Mouse (Mus musculus) liver, adult (tissue): Measurements from ENCODE around the gene Tmem141.

Experiments used
- GATA4 ChIP-seq: IDR thresholded peaks from 2 replicates; pipeline ENCODE4 v1.6.1; 2014; ENCODE audit warnings: mild to moderate bottlenecking, low read length; ENCODE audit not compliant: insufficient replicate concordance

Gene Tmem141

GRCm38 (mm10) chr2:25625986-25626385 lies 4.2 kb upstream of the Tmem141 start:
- no peak for TF ChIP-seq GATA4

DNA sequence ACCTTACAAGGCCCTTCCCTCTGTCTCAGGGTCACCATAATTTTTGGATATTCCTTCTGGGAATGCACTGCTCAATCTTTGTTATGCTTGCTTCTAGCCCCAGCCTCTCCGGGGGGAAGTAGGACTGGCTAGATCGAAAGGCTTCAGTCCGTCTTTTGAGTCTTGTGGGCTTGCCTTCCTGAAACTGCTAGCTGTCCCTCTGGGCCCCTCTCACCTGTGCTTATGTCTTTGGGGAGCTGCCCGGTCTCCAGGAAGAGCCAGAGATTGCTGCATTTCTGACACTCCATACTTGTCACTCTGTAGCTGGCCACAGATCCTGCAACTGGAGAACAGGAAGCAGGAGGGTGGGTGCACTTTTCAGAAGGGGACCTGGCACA lies 965 bp downstream of the Tmem141 start:
- TF ChIP-seq GATA4: no peak

DNA sequence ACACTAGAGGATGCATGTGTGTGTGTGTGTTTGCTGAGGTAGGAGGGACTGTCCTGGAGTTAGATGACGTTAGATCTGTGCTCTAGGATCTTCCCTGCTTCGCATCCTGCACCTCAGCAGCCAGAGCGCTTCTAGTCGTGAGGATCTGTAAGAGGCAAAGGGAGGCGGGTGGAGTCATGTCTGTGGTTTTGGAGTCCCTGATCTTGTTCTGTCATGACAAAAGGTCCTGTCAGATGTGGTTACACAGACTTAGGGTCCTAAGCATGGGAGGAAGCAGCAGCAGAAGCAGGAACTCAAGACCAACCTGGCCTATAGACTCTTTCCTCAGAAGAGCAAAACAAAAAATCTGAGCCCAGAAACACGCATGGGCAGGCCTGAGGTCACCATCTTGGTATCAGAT lies 1.4 kb downstream of the Tmem141 start:
- TF ChIP-seq GATA4: no peak

- TF ChIP-seq GATA4: no peak
Observed at GRCm38 (mm10) chr2:25617578-25617977, 4.2 kb downstream of the Tmem141 start, which contains the start of gene Ccdc183. Ccdc183 (minus strand) TSS chr2:25617678.

DNA sequence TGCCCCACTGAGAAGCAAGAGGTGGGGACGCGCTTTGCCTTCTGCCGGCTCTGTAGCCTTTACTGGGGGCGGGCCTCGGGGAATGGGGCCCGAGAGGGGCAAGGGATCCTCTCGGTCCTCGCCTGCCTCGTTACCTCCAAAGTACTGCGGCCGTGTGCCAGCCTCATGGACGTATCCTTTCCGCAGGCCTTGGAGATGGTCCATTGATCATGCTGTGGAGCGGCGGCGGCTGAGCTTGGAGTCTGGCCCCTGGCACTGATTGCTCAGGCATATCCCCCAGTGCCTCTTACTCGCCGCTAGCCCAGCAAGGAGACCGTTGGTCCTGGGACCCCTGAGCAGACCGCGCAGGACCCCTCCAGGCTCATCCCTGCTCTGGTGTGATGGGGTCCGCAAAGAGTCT lies 5.4 kb downstream of the Tmem141 start:
- no peak for TF ChIP-seq GATA4

GRCm38 (mm10) chr2:25608671-25609070 lies 13.1 kb downstream of the Tmem141 start:
- no peak for TF ChIP-seq GATA4

GRCm38 (mm10) chr2:25607761-25608622 lies 13.8 kb downstream of the Tmem141 start, which contains the start of gene Rabl6:
Rabl6 (minus strand) TSS chr2:25608521.
- no peak; the same call in 1 of the 2 replicates for TF ChIP-seq GATA4

- no peak for TF ChIP-seq GATA4
Observed at GRCm38 (mm10) chr2:25602526-25602925, 19.3 kb downstream of the Tmem141 start.

- TF ChIP-seq GATA4: no peak
Observed at GRCm38 (mm10) chr2:25600037-25600436, 21.8 kb downstream of the Tmem141 start.

- no peak for TF ChIP-seq GATA4
Observed at GRCm38 (mm10) chr2:25598749-25599148, 23.1 kb downstream of the Tmem141 start.

GRCm38 (mm10) chr2:25596765-25597510 lies 24.9 kb downstream of the Tmem141 start:
- TF ChIP-seq GATA4: no peak

GRCm38 (mm10) chr2:25591863-25592262 lies 29.9 kb downstream of the Tmem141 start:
- TF ChIP-seq GATA4: no peak

- TF ChIP-seq GATA4: no peak
Observed at GRCm38 (mm10) chr2:25588227-25588907, 33.4 kb downstream of the Tmem141 start.

DNA sequence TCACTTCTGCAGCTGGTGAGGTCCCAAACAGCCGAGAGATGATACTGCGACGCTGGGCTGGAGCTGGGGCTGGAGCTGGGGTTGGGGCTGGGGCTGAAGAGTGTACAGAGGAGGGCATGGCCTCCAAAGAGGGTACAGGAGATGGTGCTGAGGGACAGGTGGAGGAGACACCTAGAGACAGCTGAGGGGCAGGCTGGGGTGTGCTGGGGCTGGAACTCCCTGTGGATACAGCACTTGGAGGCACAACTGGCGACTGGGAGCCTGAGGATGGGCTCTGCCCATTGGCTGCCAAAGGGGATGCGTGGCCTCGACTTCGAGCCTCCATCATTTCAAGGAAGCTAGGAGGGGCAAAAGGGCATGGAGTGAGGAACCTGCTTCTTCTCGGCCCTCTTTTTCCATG lies 34.5 kb downstream of the Tmem141 start:
- TF ChIP-seq GATA4: no peak

DNA sequence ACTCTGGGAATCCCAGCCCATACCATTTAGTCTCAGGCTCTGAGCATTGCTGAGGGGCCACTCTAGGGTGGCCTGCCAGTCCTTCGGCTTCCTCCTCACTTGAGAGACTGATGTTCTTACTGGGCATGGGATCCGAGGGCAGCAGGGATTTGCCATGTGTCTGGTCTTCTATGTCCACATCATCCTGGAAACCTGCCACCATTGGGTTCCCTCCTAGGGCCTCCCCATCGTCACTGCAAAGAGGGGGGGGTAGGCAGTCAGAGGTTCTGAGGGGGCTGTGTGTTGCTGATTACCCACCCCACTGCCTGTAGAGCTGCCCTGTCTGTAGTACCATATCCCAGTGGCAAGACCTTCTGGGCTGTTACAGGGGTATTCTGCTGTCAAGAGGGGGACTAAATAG lies 36.2 kb downstream of the Tmem141 start:
- no peak for TF ChIP-seq GATA4
